Mouse (Mus musculus): ENCODE results near the gene Rapgef5. TPM values are rescaled to one million over a fixed set of nuclear protein-coding genes. Genes with fewer than 3 reads are reported as not detected.

The Rapgef5 gene
- polyA plus RNA-seq, 1 experiment from 2014 or later = 7.7 TPM

DNA sequence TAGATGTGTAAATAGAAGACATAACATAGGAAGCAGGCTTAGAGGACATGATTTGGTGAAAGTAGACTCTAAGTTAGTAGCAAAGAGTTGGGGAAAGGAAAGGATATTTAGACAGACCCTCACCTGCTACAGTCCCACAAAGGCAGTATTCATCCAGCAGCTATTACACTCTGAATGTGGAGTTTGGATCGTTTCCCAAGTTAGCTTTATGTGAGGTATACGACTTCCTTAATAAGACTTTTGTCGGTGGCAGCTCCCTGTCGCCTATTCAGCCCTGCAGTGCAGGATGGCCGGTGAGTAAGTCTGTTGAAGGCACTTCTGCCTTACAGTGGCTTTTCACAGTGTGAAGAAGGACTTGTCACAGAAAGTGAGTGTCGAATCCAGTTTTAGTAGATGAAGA is 47.6 kb downstream of the Rapgef5 start:
- Histone ChIP-seq H3K4me3 (ENCODE audit: low read depth, low read length) (no peak overlapping the region), H3K27ac (replicated peaks; ENCODE audit: low read depth, low read length) (no peak overlapping the region), H3K9ac (replicated peaks; ENCODE audit: low read length) (no peak overlapping the region), H3K4me1 (ENCODE audit: control insufficient read depth, insufficient read depth, low read length) (no peaks in the 10 kb centered on the region), H3K4me2 (ENCODE audit: low read depth, low read length) (no peak overlapping the region), H3K9me3 (replicated peaks; ENCODE audit: control insufficient read depth, low read length) (no peaks in the 10 kb centered on the region), H3K27me3 (ENCODE audit: control insufficient read depth, insufficient read depth, low read length) (no peaks in the 10 kb centered on the region), H3K36me3 (replicated peaks; ENCODE audit: control insufficient read depth, insufficient read depth, low read depth, low read length) (no peaks in the 10 kb centered on the region)
- no peak for ATAC-seq (replicated peaks; ENCODE audit: insufficient number of reproducible peaks, low FRiP score, low TSS enrichment, low read depth)
- no peak for DNase-seq (ENCODE audit: low spot score)
- 77% methylated on average over 6 of the region's 6 CpGs for WGBS

DNA sequence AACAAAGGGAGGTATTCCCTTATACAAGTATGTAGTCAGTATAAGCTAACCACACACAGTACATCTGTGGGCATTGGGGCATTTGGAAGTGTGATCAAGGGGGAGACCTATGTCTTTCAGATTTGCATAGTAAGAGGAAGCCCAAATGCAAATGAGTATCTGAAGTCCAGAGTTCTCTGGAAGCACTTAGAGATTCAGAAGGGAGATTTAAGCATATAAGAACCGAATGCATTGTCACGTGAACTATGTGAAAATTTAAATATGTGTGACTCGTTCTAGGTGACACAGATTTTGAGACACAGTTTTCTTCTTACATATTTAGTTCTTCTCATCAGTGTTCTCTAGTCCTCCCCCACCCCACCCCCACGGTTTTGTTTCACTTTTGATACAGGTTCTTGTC is 50.0 kb downstream of the Rapgef5 start:
- Histone ChIP-seq H3K4me3 (ENCODE audit: low read depth, low read length) (no peak overlapping the region), H3K4me2 (ENCODE audit: low read depth, low read length) (no peak overlapping the region), H3K27ac (replicated peaks; ENCODE audit: low read depth, low read length) (no peak overlapping the region), H3K9me3 (replicated peaks; ENCODE audit: control insufficient read depth, low read length) (no peaks in the 10 kb centered on the region), H3K9ac (replicated peaks; ENCODE audit: low read length) (no peak overlapping the region), H3K36me3 (replicated peaks; ENCODE audit: control insufficient read depth, insufficient read depth, low read depth, low read length) (no peaks in the 10 kb centered on the region), H3K4me1 (ENCODE audit: control insufficient read depth, insufficient read depth, low read length) (no peaks in the 10 kb centered on the region), H3K27me3 (ENCODE audit: control insufficient read depth, insufficient read depth, low read length) (no peaks in the 10 kb centered on the region)
- 82% methylated on average over 4 of the region's 4 CpGs for WGBS
- ATAC-seq (replicated peaks; ENCODE audit: insufficient number of reproducible peaks, low FRiP score, low TSS enrichment, low read depth) (no peak), DNase-seq (ENCODE audit: low spot score) (no peak)

DNA sequence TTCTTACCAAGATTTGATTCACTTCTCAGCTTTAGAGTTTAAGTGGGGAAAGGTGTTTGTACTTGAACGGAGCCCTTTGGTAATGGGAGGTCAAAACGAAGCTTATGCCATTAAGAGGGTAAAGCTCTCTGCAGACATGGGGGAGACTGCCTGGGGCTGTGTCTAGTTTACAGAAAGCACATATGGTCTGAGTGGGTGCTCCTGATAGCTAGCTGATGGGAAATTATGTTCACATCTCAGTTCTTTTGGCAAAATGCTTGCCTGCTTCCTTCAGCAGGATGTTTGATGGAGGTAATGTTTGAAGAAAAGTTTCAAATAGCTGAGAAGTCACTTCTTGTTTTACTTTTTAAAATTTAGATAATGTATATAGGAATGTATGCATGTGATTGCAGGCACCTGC is 53.4 kb downstream of the Rapgef5 start:
- no peak for ATAC-seq (replicated peaks; ENCODE audit: insufficient number of reproducible peaks, low FRiP score, low TSS enrichment, low read depth)
- Histone ChIP-seq H3K9me3 (replicated peaks; ENCODE audit: control insufficient read depth, low read length) (no peaks in the 10 kb centered on the region), H3K27me3 (ENCODE audit: control insufficient read depth, insufficient read depth, low read length) (no peaks in the 10 kb centered on the region), H3K27ac (replicated peaks; ENCODE audit: low read depth, low read length) (no peak overlapping the region), H3K4me1 (ENCODE audit: control insufficient read depth, insufficient read depth, low read length) (no peaks in the 10 kb centered on the region), H3K4me2 (ENCODE audit: low read depth, low read length) (no peak overlapping the region), H3K9ac (replicated peaks; ENCODE audit: low read length) (no peak overlapping the region), H3K36me3 (replicated peaks; ENCODE audit: control insufficient read depth, insufficient read depth, low read depth, low read length) (no peaks in the 10 kb centered on the region), H3K4me3 (ENCODE audit: low read depth, low read length) (no peak overlapping the region)
- 40% methylated on average over 2 of the region's 2 CpGs for WGBS
- DNase-seq (ENCODE audit: low spot score) = no peak

DNA sequence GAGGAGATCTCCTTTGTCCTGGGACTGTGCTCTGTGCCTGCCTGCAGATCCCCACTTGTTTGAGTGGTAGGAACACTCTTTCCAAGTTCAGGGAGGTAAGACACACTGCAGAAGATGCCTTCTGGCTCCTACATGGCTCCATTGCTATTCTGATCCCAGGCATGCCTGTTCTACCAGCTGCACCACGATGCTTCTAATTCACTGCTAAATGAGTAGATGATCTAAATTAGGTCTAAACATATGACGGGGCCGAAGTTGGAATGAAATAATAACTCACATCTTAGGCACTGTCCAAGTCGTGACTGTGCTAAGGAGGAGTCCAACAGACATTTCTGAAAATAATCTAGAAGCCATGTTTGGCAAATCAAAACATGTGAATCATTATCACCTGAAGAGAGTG is 68.0 kb downstream of the Rapgef5 start:
- Histone ChIP-seq H3K36me3 (replicated peaks; ENCODE audit: control insufficient read depth, insufficient read depth, low read depth, low read length) (no peaks in the 10 kb centered on the region), H3K4me2 (ENCODE audit: low read depth, low read length) (no peak overlapping the region), H3K27ac (replicated peaks; ENCODE audit: low read depth, low read length) (no peak overlapping the region), H3K4me3 (ENCODE audit: low read depth, low read length) (no peak overlapping the region), H3K4me1 (ENCODE audit: control insufficient read depth, insufficient read depth, low read length) (no peaks in the 10 kb centered on the region), H3K9me3 (replicated peaks; ENCODE audit: control insufficient read depth, low read length) (no peaks in the 10 kb centered on the region), H3K9ac (replicated peaks; ENCODE audit: low read length) (no peak overlapping the region), H3K27me3 (ENCODE audit: control insufficient read depth, insufficient read depth, low read length) (no peaks in the 10 kb centered on the region)
- 83% methylated on average over 4 of the region's 4 CpGs for WGBS
- DNase-seq (ENCODE audit: low spot score) (no peak), ATAC-seq (replicated peaks; ENCODE audit: insufficient number of reproducible peaks, low FRiP score, low TSS enrichment, low read depth) (no peak)

DNA sequence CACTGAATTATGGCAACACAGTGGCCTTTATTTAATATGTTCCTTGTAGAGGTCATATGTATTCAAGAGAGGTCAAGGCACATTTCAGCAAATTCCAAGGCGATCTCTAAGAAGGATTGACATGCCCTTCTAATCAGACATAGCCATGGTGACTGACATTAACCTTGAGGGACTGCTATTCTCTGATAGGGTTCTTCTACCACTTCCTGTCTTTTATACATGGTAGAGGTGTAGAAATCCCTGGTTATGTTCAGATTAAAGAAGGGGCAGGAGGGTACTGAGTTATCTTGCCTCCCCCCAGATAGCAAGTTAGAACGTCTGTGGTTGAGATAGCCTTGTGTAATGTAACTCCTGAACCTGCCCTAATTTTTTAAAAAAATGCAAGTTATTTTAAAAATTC is 69.1 kb downstream of the Rapgef5 start:
- WGBS = 86% methylated on average over 2 of the region's 2 CpGs
- H3K27ac ChIP-seq (replicated peaks; ENCODE audit: low read depth, low read length) = no peak overlapping the region

DNA sequence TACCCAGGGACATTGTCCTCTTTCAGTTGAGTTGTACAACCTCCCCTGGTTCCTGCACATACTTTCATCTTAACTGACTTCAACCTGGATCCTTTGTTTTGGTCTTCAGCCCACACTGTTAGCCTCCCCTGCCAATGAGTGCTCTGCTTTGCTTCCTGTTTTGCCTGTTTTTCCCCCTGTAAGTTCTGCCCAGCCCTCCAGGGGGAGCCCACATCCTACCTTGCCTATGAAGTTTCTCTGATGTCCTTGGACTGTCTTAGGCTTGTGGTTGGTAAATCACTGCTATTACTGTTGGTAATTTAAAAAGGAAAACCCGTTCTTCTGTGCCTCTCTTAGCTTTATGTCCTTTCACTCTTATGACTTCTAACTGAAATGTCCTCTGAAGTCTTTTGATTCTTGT is 69.8 kb downstream of the Rapgef5 start:
- Histone ChIP-seq H3K9me3 (replicated peaks; ENCODE audit: control insufficient read depth, low read length) (no peaks in the 10 kb centered on the region), H3K4me1 (ENCODE audit: control insufficient read depth, insufficient read depth, low read length) (no peaks in the 10 kb centered on the region), H3K9ac (replicated peaks; ENCODE audit: low read length) (no peak overlapping the region), H3K4me3 (ENCODE audit: low read depth, low read length) (no peak overlapping the region), H3K36me3 (replicated peaks; ENCODE audit: control insufficient read depth, insufficient read depth, low read depth, low read length) (no peaks in the 10 kb centered on the region), H3K27me3 (ENCODE audit: control insufficient read depth, insufficient read depth, low read length) (no peaks in the 10 kb centered on the region), H3K4me2 (ENCODE audit: low read depth, low read length) (no peak overlapping the region), H3K27ac (replicated peaks; ENCODE audit: low read depth, low read length) (no peak overlapping the region)
- DNase-seq (ENCODE audit: low spot score) (peak; percentile 66), ATAC-seq (replicated peaks; ENCODE audit: insufficient number of reproducible peaks, low FRiP score, low TSS enrichment, low read depth) (no peak)
- WGBS = 24% methylated on average over 1 of the region's 1 CpGs

More for the DNA sequence above, 69.1 kb downstream of the Rapgef5 start:
- no peaks in the 10 kb centered on the region for H3K4me1 ChIP-seq (ENCODE audit: control insufficient read depth, insufficient read depth, low read length)
- no peak overlapping the region for H3K4me2 ChIP-seq (ENCODE audit: low read depth, low read length)
- no peak overlapping the region for H3K9ac ChIP-seq (replicated peaks; ENCODE audit: low read length)
- no peaks in the 10 kb centered on the region for H3K9me3 ChIP-seq (replicated peaks; ENCODE audit: control insufficient read depth, low read length)
- no peak for ATAC-seq (replicated peaks; ENCODE audit: insufficient number of reproducible peaks, low FRiP score, low TSS enrichment, low read depth)
- no peak overlapping the region for H3K4me3 ChIP-seq (ENCODE audit: low read depth, low read length)
- no peaks in the 10 kb centered on the region for H3K27me3 ChIP-seq (ENCODE audit: control insufficient read depth, insufficient read depth, low read length)
- no peaks in the 10 kb centered on the region for H3K36me3 ChIP-seq (replicated peaks; ENCODE audit: control insufficient read depth, insufficient read depth, low read depth, low read length)
- no peak for DNase-seq (ENCODE audit: low spot score)

DNA sequence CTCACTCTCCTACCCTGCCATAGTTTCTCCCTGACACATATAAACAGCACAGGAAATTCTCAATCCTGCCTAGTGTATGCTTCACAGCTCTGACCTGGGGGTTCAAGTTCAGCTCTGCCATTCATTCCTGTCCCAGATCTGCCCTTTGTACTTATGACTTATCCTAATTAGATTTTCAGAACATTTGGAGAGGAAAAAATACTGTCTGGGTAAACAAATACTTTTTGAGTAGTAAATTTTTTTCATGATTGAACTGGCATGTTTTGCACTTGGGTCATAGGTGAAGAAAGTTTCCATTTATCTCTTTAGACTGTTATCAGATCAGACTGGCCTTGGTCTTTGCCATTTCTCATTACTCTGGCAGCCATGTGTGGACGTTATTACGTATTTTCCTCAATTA is 72.9 kb downstream of the Rapgef5 start:
- no peaks in the 10 kb centered on the region for H3K9me3 ChIP-seq (replicated peaks; ENCODE audit: control insufficient read depth, low read length)

DNA sequence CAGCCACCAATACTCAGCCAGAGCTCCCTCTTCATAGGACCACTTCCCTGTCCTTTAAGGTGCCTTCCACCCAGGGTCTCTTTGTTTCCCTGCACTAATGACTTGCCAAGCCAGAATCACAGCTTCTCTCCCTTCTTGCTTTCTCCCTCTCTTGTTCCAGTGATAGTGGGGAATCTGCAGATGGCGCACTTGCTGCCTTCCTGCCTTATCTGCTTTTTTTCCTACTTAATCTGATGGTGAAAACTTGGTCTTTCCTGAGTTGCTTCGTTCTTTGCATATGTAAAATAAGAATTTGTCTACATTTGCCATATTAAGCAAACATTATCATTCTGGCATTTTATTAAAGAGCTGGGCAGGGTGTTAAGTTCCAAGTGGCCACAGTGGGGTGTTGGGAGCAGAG is 75.7 kb downstream of the Rapgef5 start:
- H3K27ac ChIP-seq (replicated peaks; ENCODE audit: low read depth, low read length) = no peak overlapping the region
- H3K4me3 ChIP-seq (ENCODE audit: low read depth, low read length) = no peak overlapping the region
- no peaks in the 10 kb centered on the region for H3K4me1 ChIP-seq (ENCODE audit: control insufficient read depth, insufficient read depth, low read length)
- no peak overlapping the region for H3K9ac ChIP-seq (replicated peaks; ENCODE audit: low read length)
- ATAC-seq (replicated peaks; ENCODE audit: insufficient number of reproducible peaks, low FRiP score, low TSS enrichment, low read depth) = no peak
- H3K36me3 ChIP-seq (replicated peaks; ENCODE audit: control insufficient read depth, insufficient read depth, low read depth, low read length) = no peaks in the 10 kb centered on the region
- H3K4me2 ChIP-seq (ENCODE audit: low read depth, low read length) = no peak overlapping the region
- DNase-seq (ENCODE audit: low spot score) = no peak
- WGBS = 31% methylated on average over 2 of the region's 2 CpGs
- no peaks in the 10 kb centered on the region for H3K9me3 ChIP-seq (replicated peaks; ENCODE audit: control insufficient read depth, low read length)
- H3K27me3 ChIP-seq (ENCODE audit: control insufficient read depth, insufficient read depth, low read length) = no peaks in the 10 kb centered on the region

More for the DNA sequence above, 72.9 kb downstream of the Rapgef5 start:
- Histone ChIP-seq H3K27me3 (ENCODE audit: control insufficient read depth, insufficient read depth, low read length) (no peaks in the 10 kb centered on the region), H3K9ac (replicated peaks; ENCODE audit: low read length) (no peak overlapping the region), H3K4me1 (ENCODE audit: control insufficient read depth, insufficient read depth, low read length) (no peaks in the 10 kb centered on the region), H3K4me3 (ENCODE audit: low read depth, low read length) (no peak overlapping the region), H3K27ac (replicated peaks; ENCODE audit: low read depth, low read length) (no peak overlapping the region), H3K4me2 (ENCODE audit: low read depth, low read length) (no peak overlapping the region), H3K36me3 (replicated peaks; ENCODE audit: control insufficient read depth, insufficient read depth, low read depth, low read length) (no peaks in the 10 kb centered on the region)
- 79% methylated on average over 2 of the region's 2 CpGs for WGBS
- DNase-seq (ENCODE audit: low spot score) (no peak), ATAC-seq (replicated peaks; ENCODE audit: insufficient number of reproducible peaks, low FRiP score, low TSS enrichment, low read depth) (no peak)
